Mouse (Mus musculus) liver, adult 2 months (tissue): ENCODE measurements around the gene Cmip. TPM values are rescaled to one million over a fixed set of nuclear protein-coding genes. Genes with fewer than 3 reads are reported as not detected.

ENCODE experiments used
- DNase-seq: peaks from one replicate; pipeline ENCODE4 v3.0.0-alpha.2; 2011; ENCODE audit warnings: low read depth, low spot score; ENCODE audit errors: extremely low read depth
- H3K27ac ChIP-seq: fragments of 200-500 bp; replicated peaks from 2 replicates; pipeline ENCODE4 v1.5.1; 2012; ENCODE audit warnings: low read depth, mild to moderate bottlenecking, control low read depth, inconsistent platforms, low read length; ENCODE audit not compliant: insufficient read depth
- H3K27me3 ChIP-seq: fragments of 200-500 bp; 2 replicates; pipeline ENCODE4 v1.6.1; 2012; ENCODE audit warnings: mild to moderate bottlenecking, moderate library complexity, low read length, inconsistent platforms; ENCODE audit not compliant: control insufficient read depth, insufficient read depth
- H3K36me3 ChIP-seq: fragments of 200-500 bp; 2 replicates; pipeline ENCODE4 v1.6.1; 2012; ENCODE audit warnings: low read length, inconsistent platforms; ENCODE audit not compliant: control insufficient read depth, insufficient read depth
- H3K4me1 ChIP-seq: fragments of 200-500 bp; 2 replicates; pipeline ENCODE4 v1.6.1; 2011; ENCODE audit warnings: low read length; ENCODE audit not compliant: control insufficient read depth, insufficient read depth
- H3K4me3 ChIP-seq: fragments of 200-500 bp; 2 replicates; pipeline ENCODE4 v1.5.1; 2011; ENCODE audit warnings: low read depth, mild to moderate bottlenecking, control low read depth, low read length, moderate library complexity; ENCODE audit not compliant: insufficient read depth
- H3K79me2 ChIP-seq: fragments of 200-500 bp; 2 replicates; pipeline ENCODE4 v1.6.1; 2012; ENCODE audit warnings: inconsistent platforms, mild to moderate bottlenecking, low read length, moderate library complexity; ENCODE audit not compliant: control insufficient read depth, insufficient read depth
- H3K9ac ChIP-seq: fragments of 200-500 bp; 2 replicates; pipeline ENCODE4 v1.6.1; 2012; ENCODE audit warnings: low read depth, mild to moderate bottlenecking, control low read depth, inconsistent platforms, low read length
- CTCF ChIP-seq: fragments of 200-500 bp; IDR thresholded peaks from 2 replicates; pipeline ENCODE4 v1.5.1; 2011; ENCODE audit warnings: low read depth, low read length, control low read depth
- POLR2A ChIP-seq: fragments of 200-500 bp; IDR thresholded peaks from 2 replicates; pipeline ENCODE4 v1.6.1; 2011; ENCODE audit warnings: low read length, control low read depth; ENCODE audit not compliant: insufficient read depth; ENCODE audit errors: extremely low read depth
- WGBS: fragments of 180-500 bp; shearing (Covaris S2); methylation state at CpG from one replicate; pipeline ENCODE4 v1.1.7; 2018; 5-methylcytosine and 5-hydroxymethylcytosine counted together
- polyA plus RNA-seq: library from polyadenylated mRNA; depleted of rRNA; stranded (reverse); fragments of >200 nt; gene quantifications from 2 replicates; pipeline ENCODE4 v1.2.3, GENCODE M21; 2012
- total RNA-seq: library from RNA; depleted of rRNA; stranded (reverse); fragments of >200 nt; gene quantifications from 2 replicates; pipeline ENCODE4 v1.2.3, GENCODE M21; 2014

Gene Cmip
- total and polyA plus RNA-seq, 2 experiments = 8.8 to 21.0 TPM

DNA sequence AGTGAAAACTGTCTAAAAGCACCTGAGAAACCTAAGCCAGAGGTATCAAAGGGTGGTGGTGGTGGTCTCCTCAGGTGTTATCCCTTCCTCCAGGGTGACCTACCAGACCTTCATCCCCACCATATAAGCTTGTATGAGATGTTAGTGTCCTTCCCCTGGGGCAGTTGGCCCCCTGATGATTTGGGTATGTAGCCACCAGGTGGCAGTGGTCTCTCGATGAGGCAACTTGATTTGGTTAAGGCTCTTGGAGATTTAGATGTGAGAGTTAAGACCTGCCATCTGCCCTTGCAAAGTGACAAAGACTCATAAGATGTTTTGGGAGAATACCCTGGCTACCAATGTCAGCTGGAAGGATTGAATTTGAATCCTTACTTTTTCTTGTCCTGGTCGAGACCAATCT lies 129.3 kb downstream of the Cmip start:
- Histone ChIP-seq H3K27me3 (no peaks in the 10 kb centered on the region), H3K79me2 (peaks cover 67% of the 10 kb centered on the region), H3K9ac (no peak overlapping the region), H3K4me1 (no peaks in the 10 kb centered on the region), H3K36me3 (no peaks in the 10 kb centered on the region), H3K4me3 (no peak overlapping the region), H3K27ac (no peak overlapping the region)
- peak; percentile 52 for TF ChIP-seq CTCF
- TF ChIP-seq POLR2A = no peak
- no peak for DNase-seq
- 82% methylated on average over 2 of the region's 2 CpGs for WGBS

DNA sequence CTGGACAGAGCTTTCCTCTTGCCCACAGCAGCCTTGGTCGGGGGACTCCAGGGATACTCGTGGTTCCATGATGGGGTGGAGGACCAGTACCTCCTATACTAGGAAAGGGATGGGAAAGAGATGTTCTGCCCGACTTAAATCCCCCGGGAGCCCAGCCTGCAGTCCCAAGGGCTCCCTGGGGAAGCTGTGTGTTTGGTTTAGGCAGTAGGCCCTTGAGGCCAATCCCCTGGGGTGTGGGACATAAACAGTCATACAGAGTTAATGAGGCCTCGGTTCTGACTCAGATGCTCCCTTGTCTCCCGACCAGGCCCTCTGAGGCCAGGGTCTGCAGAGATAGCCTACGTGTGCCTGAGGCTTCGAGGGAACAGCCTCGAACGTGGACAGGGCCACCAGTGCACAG lies 130.8 kb downstream of the Cmip start:
- Histone ChIP-seq H3K4me3 (no peak overlapping the region), H3K27me3 (no peaks in the 10 kb centered on the region), H3K79me2 (peaks cover 57% of the 10 kb centered on the region), H3K9ac (no peak overlapping the region), H3K4me1 (no peaks in the 10 kb centered on the region), H3K27ac (no peak overlapping the region), H3K36me3 (no peaks in the 10 kb centered on the region)
- DNase-seq = no peak
- TF ChIP-seq POLR2A (no peak), CTCF (no peak)
- WGBS = 80% methylated on average over 10 of the region's 10 CpGs

GRCm38 (mm10) chr8:117388370-117388769 lies 131.5 kb downstream of the Cmip start:
- no peak for TF ChIP-seq CTCF
- TF ChIP-seq POLR2A = no peak
- 61% methylated on average over 8 of the region's 8 CpGs for WGBS
- DNase-seq = peak; percentile 14
- H3K36me3 ChIP-seq = no peaks in the 10 kb centered on the region
- no peaks in the 10 kb centered on the region for H3K4me1 ChIP-seq
- no peaks in the 10 kb centered on the region for H3K27me3 ChIP-seq
- no peak overlapping the region for H3K27ac ChIP-seq
- H3K79me2 ChIP-seq = peaks cover 50% of the 10 kb centered on the region
- no peak overlapping the region for H3K4me3 ChIP-seq
- no peak overlapping the region for H3K9ac ChIP-seq

DNA sequence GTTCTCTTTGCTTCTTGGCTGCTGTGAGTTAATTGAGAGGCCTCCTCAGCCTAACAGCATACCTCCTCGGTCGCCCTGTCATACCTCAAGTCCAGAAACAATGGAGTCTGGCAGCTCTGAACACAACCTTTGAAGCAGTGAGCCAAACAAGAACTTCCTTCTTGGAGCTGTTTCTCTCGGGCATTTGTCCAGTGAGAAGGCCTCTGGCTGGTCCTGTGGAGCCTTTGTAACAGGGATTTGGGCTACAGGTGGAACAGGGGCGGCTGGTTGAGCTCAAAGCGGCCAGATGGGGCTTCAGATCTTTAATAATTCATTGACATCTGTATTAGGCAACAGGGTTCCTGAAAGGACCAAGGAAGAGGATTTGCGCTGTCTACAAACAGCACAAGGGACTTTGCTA lies 137.0 kb downstream of the Cmip start:
- Histone ChIP-seq H3K27me3 (no peaks in the 10 kb centered on the region), H3K36me3 (no peaks in the 10 kb centered on the region), H3K79me2 (peaks cover 36% of the 10 kb centered on the region), H3K4me3 (no peak overlapping the region), H3K4me1 (no peaks in the 10 kb centered on the region), H3K9ac (no peak overlapping the region), H3K27ac (no peak overlapping the region)
- WGBS = 86% methylated on average over 6 of the region's 6 CpGs
- DNase-seq = no peak
- no peak for TF ChIP-seq CTCF
- no peak for TF ChIP-seq POLR2A

DNA sequence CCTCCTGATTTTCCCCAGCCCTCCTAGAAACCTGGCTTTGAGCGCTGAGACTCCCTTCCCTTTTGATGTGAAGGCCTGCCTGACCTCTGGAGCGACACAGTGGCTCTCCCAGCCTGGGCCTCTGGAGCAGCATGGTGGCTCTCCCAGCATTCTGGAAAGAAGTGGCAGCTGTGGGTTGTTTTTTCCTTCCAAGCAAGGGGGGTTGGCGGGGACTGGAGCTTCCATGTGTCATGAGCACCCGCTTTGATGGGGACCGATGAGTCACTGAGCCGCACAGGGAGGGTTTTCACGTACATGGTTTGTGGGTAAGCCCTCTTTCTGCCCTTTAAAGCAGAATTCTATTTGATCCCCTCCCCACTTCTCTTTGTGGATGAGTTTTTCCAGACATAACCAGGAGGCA lies 138.2 kb downstream of the Cmip start:
- 91% methylated on average over 7 of the region's 7 CpGs for WGBS
- no peaks in the 10 kb centered on the region for H3K36me3 ChIP-seq
- no peaks in the 10 kb centered on the region for H3K4me1 ChIP-seq
- DNase-seq = no peak
- H3K27ac ChIP-seq = no peak overlapping the region
- TF ChIP-seq POLR2A (no peak), CTCF (no peak)
- H3K27me3 ChIP-seq = no peaks in the 10 kb centered on the region
- H3K79me2 ChIP-seq = peaks cover 28% of the 10 kb centered on the region
- no peak overlapping the region for H3K9ac ChIP-seq
- H3K4me3 ChIP-seq = no peak overlapping the region

DNA sequence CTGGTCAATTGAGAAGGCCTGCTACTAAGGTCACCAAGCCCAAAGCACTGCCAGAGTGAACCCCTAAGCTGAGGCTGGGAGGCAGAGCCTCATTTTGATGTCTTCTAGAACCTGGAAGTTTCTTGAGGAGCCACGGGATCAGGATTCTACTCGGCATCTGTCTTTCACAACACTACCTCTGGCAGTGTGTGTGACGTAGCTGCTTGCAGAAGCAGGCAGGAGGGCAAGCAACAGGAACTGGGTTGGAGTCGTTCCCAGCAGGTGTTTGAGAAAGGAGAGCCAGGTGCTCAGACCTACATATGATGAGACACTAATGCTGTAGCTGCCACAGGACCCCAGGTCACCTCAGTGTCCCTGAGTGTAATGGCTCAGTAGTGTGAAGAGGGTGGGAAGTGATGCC lies 140.0 kb downstream of the Cmip start:
- Histone ChIP-seq H3K79me2 (peaks cover 25% of the 10 kb centered on the region), H3K9ac (no peak overlapping the region), H3K4me1 (no peaks in the 10 kb centered on the region), H3K27ac (no peak overlapping the region), H3K4me3 (no peak overlapping the region), H3K27me3 (no peaks in the 10 kb centered on the region), H3K36me3 (no peaks in the 10 kb centered on the region)
- WGBS = 82% methylated on average over 4 of the region's 4 CpGs
- TF ChIP-seq POLR2A = no peak
- no peak for TF ChIP-seq CTCF
- no peak for DNase-seq
